Mouse (Mus musculus): Measurements from ENCODE around the gene Morn1.

- TF ChIP-seq CTCF (IDR thresholded peaks at IDR 0.05; ENCODE audit: control insufficient read depth, insufficient read depth, low read length) (no peak), POLR2A (IDR thresholded peaks at IDR 0.05; ENCODE audit: borderline replicate concordance, control insufficient read depth, low read depth, low read length) (no peak)
Observed at GRCm38 (mm10) chr4:155075137-155075536, 11.2 kb upstream of the Morn1 start.

Measured in bone marrow, adult 2 months (tissue).